Mouse (Mus musculus) heart, postnatal 10 days (tissue): ENCODE data around the gene Kctd4. TPM values are rescaled to one million over a fixed set of nuclear protein-coding genes. Genes with fewer than 3 reads are reported as not detected.
"Not testable (repeated sequence)": the region's sequence is repeated elsewhere in the genome, so short reads cannot be mapped to it uniquely, and the experiment has no call there.

Experiments used
- DNase-seq, 2 experiments: peaks; one replicate each; pipeline ENCODE4 v3.0.0; 2021
- intact Hi-C: fragments of 180-260 bp; cut with DNase I; formaldehyde crosslinking; loops from one replicate; pipeline ENCODE4 v1.15.1; 2025
- total RNA-seq, 2 experiments: library from RNA; stranded (reverse); gene quantifications; 2 replicates each; pipeline ENCODE4 v1.2.3; 2021

The Kctd4 gene
- not detected for total RNA-seq

DNA sequence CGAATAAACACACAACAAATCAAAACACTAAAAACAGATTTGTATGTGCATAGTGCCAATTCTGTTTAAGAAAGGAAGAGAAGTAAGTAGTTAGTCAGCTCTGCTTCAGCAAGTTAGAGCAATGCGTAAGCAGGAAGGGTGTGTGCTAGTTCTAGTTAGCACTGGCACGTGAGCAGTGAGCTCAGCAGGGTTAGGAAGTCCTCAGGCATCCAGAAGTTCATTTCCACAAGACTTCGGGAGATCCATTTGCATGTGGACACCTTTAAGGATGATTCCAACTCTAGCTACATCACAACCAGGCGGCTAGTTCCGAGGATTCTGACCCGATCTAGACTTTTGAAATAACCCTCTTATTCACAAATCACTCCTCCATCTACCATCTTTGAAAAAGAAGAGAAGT is at the start of gene Kctd4:
Gene Kctd4, plus strand, starts transcription at position 244 of the 400 bp plus-strand sequence.
- DNase-seq, result no peak

DNA sequence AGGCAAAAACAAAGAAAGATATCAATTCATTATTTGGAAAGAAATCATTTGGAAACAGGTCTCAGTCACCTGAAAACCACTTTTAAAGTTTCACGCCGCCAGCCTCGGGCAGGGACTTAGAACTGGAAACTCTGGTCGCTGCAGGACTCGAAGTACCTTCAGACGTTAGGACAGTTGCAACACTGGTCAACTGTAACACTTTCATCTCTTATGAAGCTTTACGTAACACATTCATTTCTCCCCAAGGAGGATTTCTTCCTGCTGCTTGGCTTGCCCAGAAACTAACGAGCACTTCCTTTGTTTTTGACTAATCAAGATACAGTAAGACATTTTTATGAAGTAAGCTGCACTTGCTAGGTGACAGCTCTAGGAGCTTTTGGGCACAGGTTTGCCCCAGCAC is 47.9 kb upstream of the Kctd4 start:
- no peak for DNase-seq
- intact Hi-C loops, result no loop called here

More for the DNA sequence above, at the start of gene Kctd4:
- intact Hi-C loops, result no loop called here

- intact Hi-C loops, result no loop called here
- no peak for DNase-seq
Observed at GRCm38 (mm10) chr14:75911968-75912367, 42.8 kb upstream of the Kctd4 start.

DNA sequence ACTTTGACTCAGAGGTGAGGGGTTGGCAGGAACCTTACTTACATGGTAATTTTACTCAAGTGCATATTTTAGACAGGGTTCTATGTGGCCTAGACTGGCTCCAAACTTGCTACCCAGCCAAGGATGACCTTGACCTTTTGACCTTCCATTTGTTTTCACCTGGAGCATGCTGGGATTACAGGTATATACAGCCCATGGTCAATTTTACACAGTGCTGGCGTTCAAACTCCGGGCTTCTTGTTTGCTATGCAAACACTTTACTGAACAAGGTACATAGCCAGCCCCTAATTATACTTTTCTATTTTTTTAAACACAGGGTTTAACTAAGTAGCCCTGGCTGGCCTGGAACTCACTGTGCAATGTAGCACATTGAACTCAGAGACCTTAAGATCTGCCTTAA is 42.1 kb upstream of the Kctd4 start:
- intact Hi-C loops, result no loop called here
- DNase-seq, result no peak

DNA sequence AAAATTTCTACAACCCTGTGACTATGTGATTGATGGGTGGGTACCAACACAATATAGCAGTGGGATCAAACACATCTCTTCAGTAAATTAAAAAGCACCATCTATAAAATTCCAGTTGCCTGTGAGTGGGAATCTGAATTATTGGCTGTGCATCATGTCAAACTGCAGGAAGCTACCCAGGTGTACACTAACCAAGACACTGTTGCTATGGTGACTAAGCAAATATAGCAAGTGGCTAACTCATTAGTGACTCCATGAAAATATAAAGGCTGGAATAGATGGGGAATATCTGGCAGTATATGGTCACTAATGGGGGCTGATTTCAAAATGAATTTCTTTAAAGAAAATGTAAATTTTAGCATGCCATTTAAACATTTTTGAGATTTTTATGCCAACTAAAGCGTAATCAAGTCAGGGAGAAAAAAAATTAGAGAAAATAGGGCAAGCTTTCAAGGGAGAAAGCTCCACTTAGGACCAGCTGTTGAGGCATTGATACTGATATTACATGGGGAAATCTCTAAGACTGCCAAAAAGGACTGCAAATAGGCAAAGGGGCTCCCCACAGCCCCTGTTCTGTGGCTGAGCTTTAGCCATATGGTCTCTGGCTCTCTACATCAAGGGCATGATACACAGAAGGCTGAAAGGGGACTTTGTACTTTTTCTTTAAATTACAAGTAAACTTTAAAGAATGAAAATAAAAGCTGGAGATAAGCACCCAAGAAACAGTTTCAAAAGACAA is 31.3 kb upstream of the Kctd4 start:
- no peak for DNase-seq
- intact Hi-C loops, result no loop called here

DNA sequence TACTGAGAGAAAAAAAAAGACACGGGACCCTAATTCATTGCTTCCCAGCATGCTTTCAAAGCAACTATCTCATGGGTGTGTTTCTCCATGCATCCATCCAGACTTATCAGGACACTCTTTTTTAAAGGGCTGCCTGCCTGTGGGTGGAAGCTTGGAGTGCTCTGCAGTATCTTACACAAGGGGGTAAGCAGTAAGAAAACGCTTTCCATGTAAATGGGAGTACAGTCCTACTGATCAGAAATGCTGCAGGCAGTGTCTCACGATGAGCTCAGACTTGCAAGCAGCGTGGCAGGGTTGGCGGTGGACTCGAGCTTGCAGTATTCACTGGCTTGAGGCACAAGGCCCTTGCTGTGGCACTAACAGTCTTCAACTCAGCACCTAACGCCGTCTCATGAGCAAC is 25.1 kb upstream of the Kctd4 start:
- DNase-seq, intact Hi-C loops: not testable (repeated sequence)

DNA sequence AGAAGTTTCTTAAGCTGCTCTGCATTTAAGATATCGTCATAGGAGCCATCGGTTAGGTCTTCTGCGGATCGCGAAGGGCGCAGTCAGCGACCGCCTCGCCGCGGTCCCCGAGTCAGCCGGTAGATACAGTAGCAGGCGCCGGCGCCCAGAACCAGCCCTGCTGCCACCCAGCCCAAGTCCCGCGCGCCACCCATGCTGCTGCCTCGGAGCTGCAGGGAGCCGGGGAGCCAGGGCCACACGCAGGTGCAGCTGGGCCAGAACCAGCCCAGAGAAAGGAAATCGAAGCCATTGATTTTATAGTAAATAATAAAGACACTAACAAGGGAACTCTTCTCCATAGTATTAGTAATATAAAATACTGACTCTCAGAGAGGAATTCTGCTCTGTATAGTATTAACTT is 23.5 kb upstream of the Kctd4 start:
- DNase-seq, result no peak
- intact Hi-C loops, result no loop called here

GRCm38 (mm10) chr14:75934359-75934758 is 20.4 kb upstream of the Kctd4 start:
- intact Hi-C loops, result no loop called here
- DNase-seq, result peak in 1 of 2 experiments; percentile 4

DNA sequence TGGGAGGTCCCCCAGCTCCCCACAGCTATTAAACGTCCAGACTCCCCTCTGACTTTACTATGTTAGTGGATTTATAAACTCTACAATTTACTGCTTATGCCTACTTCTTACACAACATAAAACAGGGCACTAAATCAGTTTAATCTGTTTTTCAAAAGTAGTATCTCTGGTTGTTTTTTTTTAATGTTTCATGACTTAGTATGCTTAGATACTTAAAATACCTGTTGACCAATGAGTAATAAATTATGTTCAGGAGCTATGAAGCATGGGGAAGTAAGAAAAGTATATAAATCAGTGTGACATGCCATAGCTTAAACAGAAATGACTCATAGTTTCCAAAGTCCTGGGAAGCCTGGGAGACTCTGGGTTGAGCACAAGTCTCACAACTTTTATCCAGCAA is 17.1 kb upstream of the Kctd4 start:
- DNase-seq, result no peak
- intact Hi-C loops, result no loop called here

GRCm38 (mm10) chr14:75941500-75941899 is 13.3 kb upstream of the Kctd4 start:
- DNase-seq, result no peak
- intact Hi-C loops, result no loop called here

DNA sequence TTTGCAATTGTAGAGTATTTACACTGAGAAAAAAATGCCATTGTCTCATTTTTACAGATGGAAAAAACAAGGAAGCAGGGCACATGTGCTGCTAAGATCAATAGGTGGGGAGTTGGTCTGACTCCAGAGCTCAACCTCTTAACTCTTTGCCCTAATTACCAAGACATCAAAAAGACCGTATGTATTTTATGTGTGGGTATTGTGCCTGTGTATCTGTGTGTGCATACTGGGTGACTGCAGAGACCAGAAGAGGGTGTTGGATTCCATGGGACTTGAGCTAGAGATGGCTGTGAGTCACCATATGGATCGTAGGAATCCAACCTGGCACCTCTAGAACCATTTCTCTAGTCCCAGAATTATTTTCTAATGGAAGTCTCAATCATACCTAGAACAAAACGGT is 12.4 kb upstream of the Kctd4 start:
- intact Hi-C loops, result no loop called here
- DNase-seq, result no peak

DNA sequence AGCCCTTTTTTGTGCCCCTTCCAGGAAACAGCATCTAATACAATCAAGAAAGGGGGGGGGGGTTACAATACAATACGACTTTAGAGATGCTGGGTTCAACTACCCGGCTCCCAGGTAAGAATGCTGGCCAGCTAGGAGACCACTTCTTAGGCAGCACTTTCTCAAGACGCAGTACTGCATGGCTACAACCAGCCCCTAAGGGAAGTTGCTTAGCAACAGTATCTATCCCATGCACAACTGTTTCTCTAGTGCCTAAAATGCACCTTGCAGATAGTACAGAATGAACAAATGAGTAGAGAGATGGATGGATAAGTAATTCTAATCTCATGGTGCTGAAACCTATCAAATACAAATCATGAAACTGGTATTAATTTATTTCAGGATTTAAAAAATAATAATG is 7.1 kb upstream of the Kctd4 start:
- DNase-seq, result no peak
- intact Hi-C loops, result no loop called here

GRCm38 (mm10) chr14:75953011-75953410 is 1.8 kb upstream of the Kctd4 start:
- intact Hi-C loops, result no loop called here
- no peak for DNase-seq

DNA sequence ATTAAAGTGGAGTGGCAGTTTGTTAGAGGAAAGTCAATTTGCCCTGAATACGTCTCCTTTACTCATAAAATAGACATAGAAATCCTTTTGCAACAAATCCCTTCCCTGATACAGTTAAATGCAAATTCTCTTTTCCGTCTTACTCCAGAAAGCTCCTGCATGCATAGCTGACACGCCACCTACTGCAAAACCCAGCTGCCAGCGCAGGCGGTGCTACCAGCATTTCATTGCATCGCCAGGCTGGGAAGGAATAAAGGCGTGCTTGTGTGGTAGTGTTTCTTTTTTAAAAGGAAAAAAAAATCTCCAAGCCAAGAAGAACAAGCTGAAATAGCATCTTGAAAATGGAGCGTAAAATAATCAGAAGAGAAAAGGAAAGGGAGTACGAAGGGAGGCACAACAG is 7.4 kb downstream of the Kctd4 start:
- intact Hi-C loops, result no loop called here
- DNase-seq, result no peak

DNA sequence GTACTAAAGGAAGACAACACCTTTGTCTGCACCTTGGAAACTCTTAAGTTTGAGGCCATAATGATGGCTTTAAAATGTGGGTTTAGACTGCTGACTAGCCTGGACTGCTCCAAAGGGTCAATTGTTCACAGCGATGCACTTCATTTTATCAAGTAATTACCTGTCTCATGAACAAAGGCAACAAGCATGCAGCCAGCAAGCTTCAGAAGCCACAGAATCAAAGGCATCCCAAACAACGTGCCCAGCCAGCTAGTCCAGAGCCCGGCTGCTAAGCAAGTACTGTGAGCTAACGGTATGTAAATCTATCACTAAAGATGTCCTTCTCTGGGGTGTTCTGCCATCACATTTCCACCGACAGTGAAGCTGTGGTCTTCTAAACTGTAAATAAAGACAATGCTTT is 8.4 kb downstream of the Kctd4 start:
- intact Hi-C loops, result no loop called here
- no peak for DNase-seq

- intact Hi-C loops, result no loop called here
- no peak for DNase-seq
Observed at GRCm38 (mm10) chr14:75964000-75964399, 9.2 kb downstream of the Kctd4 start.

- no peak for DNase-seq
- intact Hi-C loops, result no loop called here
Observed at GRCm38 (mm10) chr14:75964433-75964832, 9.6 kb downstream of the Kctd4 start.

GRCm38 (mm10) chr14:75967291-75967690 is 12.5 kb downstream of the Kctd4 start:
- intact Hi-C loops, result no loop called here
- DNase-seq, result no peak

DNA sequence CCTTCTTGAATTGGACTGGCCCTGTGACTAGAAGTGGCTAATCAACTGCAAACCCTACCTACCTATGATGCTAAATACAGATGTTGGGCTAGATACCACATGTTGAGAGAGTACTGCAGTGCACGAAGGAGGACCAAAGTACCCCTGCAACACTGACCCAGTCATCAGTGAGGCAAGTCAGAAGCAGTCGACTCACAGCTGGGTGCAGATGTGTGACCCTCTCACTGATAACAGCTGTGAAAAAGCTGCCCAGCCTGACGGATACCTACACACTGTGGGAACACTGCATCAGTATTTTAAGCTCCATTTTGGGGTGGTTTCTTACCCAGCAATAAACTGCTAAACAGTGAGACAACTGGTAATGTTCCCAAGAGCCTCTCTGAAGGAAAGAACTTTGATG is 21.3 kb downstream of the Kctd4 start:
- intact Hi-C loops, result no loop called here
- no peak for DNase-seq

- intact Hi-C loops, result no loop called here
- no peak for DNase-seq
Observed at GRCm38 (mm10) chr14:75981231-75981630, 26.4 kb downstream of the Kctd4 start.

- DNase-seq, result no peak
- intact Hi-C loops, result no loop called here
Observed at GRCm38 (mm10) chr14:75983891-75984290, 29.1 kb downstream of the Kctd4 start.

DNA sequence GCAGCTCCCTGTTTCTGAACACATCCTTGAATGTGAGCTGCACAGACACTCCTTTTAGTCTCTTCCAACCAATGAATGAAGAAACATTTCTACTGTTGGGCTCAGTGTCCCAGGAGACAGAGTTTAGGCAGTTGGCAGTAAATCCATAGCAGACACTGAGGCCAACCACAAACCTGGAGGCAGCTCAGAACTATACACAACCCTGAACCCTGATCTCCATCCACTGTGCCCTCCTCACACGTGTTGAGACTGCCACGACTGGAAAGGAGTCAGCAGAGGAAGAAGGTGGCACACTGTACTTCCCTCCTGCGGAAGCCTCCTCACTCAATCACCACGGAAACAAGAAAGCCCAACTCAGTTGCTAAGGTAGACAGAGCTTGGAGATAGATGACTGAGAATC is 30.3 kb downstream of the Kctd4 start:
- DNase-seq, result peak; percentile 12 to 23
- intact Hi-C loops, result no loop called here

- intact Hi-C loops, result no loop called here
Observed at GRCm38 (mm10) chr14:75986878-75987483, 32.2 kb downstream of the Kctd4 start.

More at GRCm38 (mm10) chr14:75986878-75987483, 32.2 kb downstream of the Kctd4 start:
- no peak for DNase-seq
